Mouse (Mus musculus): ENCODE results near the gene Lgr5.

Lgr5 gene

GRCm38 (mm10) chr10:115587301-115587969 is at the start of gene Lgr5:
Gene Lgr5, minus strand, starts transcription at chr10:115587780.
- peak; percentile 21 for DNase-seq (ENCODE audit: low spot score)

- no peak for DNase-seq (ENCODE audit: low spot score)
Measured at GRCm38 (mm10) chr10:115626678-115627077, 39.1 kb upstream of the Lgr5 start.

GRCm38 (mm10) chr10:115624957-115625356 is 37.4 kb upstream of the Lgr5 start:
- DNase-seq (ENCODE audit: low spot score), result no peak

GRCm38 (mm10) chr10:115623956-115624671 is 36.5 kb upstream of the Lgr5 start:
- DNase-seq (ENCODE audit: low spot score), result peak; percentile 17

DNA sequence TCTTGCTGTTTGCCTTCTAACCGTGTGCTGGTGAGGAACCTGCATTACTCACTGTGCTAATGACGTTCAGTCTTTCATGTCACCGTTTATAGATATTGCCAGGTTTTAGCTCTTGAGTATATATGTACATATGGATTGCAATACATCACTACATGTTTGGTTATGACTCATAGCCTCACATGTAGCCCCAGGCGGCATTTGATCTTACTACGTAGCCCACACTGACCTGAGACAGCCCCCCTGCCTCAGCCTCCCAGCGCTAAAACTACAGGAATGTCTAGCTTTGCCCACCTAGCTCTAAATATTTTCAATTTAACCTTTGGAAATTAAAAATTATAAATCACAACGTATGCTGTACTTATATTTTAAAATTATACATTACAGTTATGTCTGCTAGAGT is 35.9 kb upstream of the Lgr5 start:
- no peak for DNase-seq (ENCODE audit: low spot score)

DNA sequence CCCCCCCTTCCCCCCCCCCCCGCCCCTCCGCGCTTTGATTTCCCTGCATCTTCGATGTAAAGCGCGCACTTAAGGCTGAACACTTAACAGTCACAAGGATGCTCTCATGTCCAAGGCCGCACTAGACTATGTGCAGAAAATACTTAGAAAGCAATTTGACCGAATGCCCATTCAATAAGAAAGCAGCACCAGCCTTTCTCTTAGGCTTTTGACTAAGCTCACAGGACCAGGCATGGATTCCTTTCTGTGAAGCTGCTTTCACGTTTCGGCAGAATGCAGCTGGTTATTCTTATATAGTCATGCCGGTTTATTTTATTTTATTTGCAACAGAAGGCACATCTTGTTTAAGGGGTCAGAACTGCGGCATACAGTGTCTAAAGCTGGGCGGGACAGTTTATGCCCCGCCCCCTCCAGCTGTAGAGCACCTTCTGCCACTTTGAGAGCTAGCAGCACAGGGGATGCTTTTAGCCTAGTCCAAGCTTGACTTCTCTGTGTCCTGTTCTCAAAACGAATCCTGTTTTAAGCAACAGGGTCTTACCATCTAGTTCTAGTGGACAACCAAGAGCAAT is 30.8 kb upstream of the Lgr5 start:
- DNase-seq (ENCODE audit: low spot score), result no peak

DNA sequence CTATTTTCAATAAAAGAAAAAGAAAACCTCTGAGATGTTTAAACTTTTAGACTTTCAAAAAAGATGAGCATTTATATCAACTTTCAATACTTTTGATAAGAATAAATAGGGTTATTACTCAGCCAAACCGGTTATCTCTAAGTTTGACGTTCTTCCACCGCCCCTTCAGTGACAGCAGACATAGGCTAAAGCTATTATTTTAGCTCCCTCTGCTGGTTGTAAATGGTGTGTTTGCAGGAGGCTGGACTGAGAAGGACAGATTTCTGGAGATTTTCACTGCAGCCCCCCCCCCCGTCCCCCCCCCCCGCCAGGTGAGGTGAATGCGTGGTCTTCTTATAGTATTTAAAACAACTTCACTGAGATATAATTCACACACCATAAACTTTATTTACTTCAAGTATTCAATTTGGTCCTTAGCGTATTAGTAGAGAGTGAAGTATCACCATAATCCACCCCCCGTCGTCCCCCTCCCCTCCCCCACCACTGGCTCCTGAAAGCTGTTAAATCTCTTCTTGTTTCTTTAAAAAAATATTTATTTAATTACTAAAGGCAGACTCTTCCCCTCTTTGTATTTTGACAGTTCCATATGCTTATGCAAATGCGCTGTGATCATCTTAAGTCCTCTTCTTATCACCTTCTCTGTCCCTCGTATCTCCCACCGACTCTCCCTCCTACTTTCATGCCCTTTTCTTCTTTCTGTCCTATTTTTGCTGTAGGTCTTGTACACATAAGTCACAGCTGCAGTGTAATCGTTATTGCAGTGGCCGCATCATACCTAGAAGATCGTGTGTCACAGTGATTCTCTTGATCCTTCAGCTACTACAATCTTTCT is 30.1 kb upstream of the Lgr5 start:
- peak; percentile 35 for DNase-seq (ENCODE audit: low spot score)

DNA sequence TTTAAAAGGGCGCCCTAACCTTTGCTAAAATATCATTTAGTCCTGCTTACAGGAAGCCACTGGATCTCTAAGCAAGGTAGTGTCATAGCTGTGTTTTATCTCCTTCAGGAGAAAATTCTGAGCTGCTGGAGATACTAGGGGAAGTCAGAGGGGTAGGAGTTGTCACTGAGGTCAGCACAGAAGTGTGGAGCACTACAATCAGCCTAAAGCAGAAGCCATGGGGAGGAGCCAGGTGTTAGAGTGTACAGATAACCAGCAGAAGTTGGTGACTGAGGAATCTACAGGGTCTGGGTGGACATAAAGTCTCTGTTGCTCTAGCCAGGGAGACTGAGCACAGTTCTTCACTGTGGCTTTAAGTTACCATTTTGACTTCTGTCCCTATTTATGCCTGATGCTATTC is 8.2 kb upstream of the Lgr5 start:
- DNase-seq (ENCODE audit: low spot score), result no peak

DNA sequence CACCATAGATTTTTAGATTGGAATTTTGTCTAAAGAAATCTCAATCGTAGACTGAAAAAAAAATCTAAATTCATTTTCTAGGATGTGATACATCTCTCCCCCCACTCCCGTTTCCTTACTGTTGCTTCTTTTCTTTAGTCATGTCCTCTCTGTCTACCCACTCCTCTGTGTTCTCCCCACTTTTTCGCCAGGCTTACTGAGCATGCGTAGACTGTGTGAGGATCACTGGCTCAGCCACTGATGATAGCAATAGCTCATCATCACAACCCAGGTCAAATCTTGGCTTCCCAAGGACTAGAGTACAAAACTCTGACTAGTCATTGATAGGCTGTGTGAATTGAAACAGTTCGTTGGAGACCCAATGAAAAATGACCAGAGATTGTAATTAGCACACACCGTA is 6.1 kb upstream of the Lgr5 start:
- no peak for DNase-seq (ENCODE audit: low spot score)

- DNase-seq (ENCODE audit: low spot score), result no peak
Measured at GRCm38 (mm10) chr10:115593221-115593620, 5.6 kb upstream of the Lgr5 start.

DNA sequence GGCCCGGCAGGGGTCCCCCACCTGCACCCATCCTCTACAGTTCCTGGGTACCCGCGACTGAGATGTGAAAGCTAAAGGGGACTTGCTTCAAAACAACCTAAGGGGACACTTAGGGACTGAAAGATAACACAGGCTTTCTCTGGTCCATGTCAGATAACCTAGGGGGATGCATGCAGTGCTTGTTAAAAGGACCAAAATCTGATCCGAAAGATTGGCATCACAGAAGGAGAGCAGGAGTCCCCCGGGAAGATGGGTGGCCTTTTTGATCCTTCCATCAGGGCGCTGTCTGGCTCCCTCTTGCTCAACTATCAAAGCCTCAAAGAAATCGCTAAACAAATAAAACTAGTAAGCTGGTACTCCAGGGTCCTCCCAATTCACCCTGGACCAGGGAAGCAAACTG is 399 bp upstream of the Lgr5 start:
- no peak for DNase-seq (ENCODE audit: low spot score)

DNA sequence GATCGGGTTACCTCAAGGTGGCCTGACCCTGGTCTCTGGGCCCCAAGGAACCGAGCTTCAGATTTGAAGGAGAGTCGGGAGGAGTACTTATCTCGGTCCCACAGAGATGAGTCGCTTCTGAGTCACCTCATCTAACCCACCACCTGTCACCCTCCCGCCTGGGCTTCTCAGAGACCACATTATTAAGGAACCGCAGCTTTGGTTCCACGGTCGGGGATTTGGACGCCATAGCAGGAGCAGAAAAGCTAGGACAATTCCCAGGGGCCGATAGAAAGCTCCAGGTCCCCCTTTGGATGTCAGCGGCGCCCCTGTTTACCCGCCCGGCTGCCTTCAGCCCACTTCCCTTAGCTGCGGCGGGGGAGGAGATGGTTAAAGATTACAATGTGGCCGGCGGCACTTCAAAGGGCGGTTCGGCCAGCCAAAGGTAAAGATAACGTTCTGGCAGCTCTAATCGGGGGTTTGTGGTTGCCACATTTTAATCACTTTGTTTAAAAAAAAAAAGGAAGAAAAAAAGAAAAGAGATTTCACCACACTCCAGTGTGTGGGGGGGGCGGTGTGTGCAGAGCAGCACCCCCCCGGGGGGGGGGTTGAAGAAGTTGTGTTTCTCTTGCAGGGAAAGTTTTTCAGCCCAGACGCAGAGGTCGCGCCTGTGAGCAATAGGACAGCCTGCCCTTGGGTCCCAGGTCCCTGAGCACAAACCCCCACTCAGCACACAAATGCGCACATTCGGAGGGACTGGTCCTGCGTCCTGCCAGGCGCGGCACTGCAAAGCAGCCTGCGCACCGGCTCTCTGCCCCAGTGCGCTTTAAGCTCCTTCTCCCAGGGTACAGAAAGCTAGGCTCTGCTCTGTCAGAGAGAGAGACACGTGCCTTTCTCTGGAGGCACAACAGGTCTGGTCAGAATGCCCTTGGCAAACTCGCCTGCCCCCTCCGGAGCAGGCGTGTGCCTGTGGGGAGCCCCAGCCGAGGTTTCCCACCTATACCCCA is 1.0 kb downstream of the Lgr5 start:
- DNase-seq (ENCODE audit: low spot score), result no peak

- no peak for DNase-seq (ENCODE audit: low spot score)
Measured at GRCm38 (mm10) chr10:115585491-115586245, 1.9 kb downstream of the Lgr5 start.

DNA sequence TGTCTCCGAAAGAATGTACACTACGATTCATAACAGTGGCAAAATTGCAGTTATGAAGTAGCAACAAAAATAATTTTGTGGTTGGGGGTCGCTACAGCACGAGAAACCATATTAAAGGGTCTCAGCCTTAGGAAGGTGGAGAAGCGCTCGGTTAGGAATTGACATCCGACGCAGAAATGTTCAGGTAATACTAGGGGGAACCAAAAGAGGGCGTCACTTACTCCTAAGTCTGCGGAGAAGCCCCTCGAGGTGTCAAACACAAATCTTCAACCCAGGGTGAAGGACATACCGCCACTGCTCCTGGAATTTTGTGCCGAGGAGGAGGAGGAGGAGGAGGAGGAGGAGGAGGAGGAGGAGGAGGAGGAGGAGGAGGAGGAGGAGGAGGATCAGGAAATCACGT is 2.9 kb downstream of the Lgr5 start:
- DNase-seq (ENCODE audit: low spot score), result no peak

GRCm38 (mm10) chr10:115583071-115583470 is 4.5 kb downstream of the Lgr5 start:
- no peak for DNase-seq (ENCODE audit: low spot score)

GRCm38 (mm10) chr10:115581971-115582370 is 5.6 kb downstream of the Lgr5 start:
- no peak for DNase-seq (ENCODE audit: low spot score)

DNA sequence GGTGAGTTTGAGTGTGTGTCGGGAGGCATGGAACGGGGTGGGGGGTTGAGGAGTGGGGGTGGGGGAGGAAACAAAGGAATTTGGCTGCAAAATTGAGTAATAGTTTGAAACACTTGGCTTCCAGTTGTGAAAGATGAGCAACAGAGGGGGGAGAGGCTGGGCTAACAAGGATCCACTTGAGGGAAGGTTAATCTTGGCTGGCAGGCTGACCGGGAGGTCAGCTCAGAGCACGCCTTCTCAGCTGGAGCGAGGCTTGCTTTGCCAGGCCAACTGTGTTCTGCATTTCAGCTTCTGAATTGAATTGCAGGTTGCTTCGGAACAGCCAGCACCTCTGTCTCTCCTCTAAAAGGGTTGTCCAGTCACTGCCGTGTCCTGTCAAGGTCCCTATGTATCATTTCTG is 8.1 kb downstream of the Lgr5 start:
- DNase-seq (ENCODE audit: low spot score), result no peak

GRCm38 (mm10) chr10:115579076-115579475 is 8.5 kb downstream of the Lgr5 start:
- no peak for DNase-seq (ENCODE audit: low spot score)

GRCm38 (mm10) chr10:115571734-115572440 is 15.7 kb downstream of the Lgr5 start:
- no peak for DNase-seq (ENCODE audit: low spot score)

GRCm38 (mm10) chr10:115571317-115571716 is 16.3 kb downstream of the Lgr5 start:
- DNase-seq (ENCODE audit: low spot score), result no peak
